Mouse (Mus musculus) limb, embryonic 10.5 days (tissue): ENCODE results near the gene Rprml. TPM values are rescaled to one million over a fixed set of nuclear protein-coding genes. Genes with fewer than 3 reads are reported as not detected.
A peak's percentile ranks its signal among the peaks of the same experiment; 100 is the strongest.

Source experiments
- DNase-seq: peaks from one replicate; pipeline ENCODE4 v3.0.0-alpha.2; 2017; ENCODE audit warnings: low spot score
- H3K27ac ChIP-seq: fragments of 300-500 bp; sonication (generic); 2 replicates; pipeline ENCODE4 v1.5.1; 2016; ENCODE audit warnings: mild to moderate bottlenecking
- H3K27me3 ChIP-seq: fragments of 300-500 bp; sonication (generic); 2 replicates; pipeline ENCODE4 v1.6.1; 2016; ENCODE audit warnings: low read depth, mild to moderate bottlenecking; ENCODE audit not compliant: poor library complexity, severe bottlenecking
- H3K36me3 ChIP-seq: fragments of 300-500 bp; sonication (generic); 2 replicates; pipeline ENCODE4 v1.6.1; 2016; ENCODE audit warnings: mild to moderate bottlenecking, moderate library complexity
- H3K4me1 ChIP-seq: fragments of 300-500 bp; sonication (generic); 2 replicates; pipeline ENCODE4 v1.6.1; 2016
- H3K4me3 ChIP-seq: fragments of 300-500 bp; sonication (generic); 2 replicates; pipeline ENCODE4 v1.5.1; 2016; ENCODE audit warnings: mild to moderate bottlenecking, moderate library complexity
- H3K9me3 ChIP-seq: fragments of 300-500 bp; sonication (generic); replicated peaks from 2 replicates; pipeline ENCODE4 v1.6.1; 2016; ENCODE audit warnings: mild to moderate bottlenecking
- WGBS: fragments of 180-500 bp; shearing (Covaris S2); methylation state at CpG from one replicate; pipeline ENCODE4 v1.1.7; 2016; 5-methylcytosine and 5-hydroxymethylcytosine counted together
- polyA plus RNA-seq: library from polyadenylated mRNA; unstranded; fragments of >200 nt; fragmentation: Nextera tagmentation; extraction: Ambion mirVana; gene quantifications from 2 replicates; pipeline ENCODE4 v1.2.1, GENCODE M21; 2016

Rprml gene
- polyA plus RNA-seq, 1 experiment from 2014 or later: 0.48 TPM

- no peaks in the 10 kb centered on the region for H3K9me3 ChIP-seq
- peaks cover 51% of the 10 kb centered on the region for H3K4me1 ChIP-seq
- H3K27me3 ChIP-seq: peaks cover 67% of the 10 kb centered on the region
- peak overlapping the region; percentile 19; the same call in 1 of the 2 replicates for H3K4me3 ChIP-seq
- peak; percentile 53 for DNase-seq
- 7% methylated on average over 11 of the region's 11 CpGs for WGBS
- H3K36me3 ChIP-seq: no peaks in the 10 kb centered on the region
- no peak overlapping the region for H3K27ac ChIP-seq
Measured at GRCm38 (mm10) chr11:103647921-103648620, 1.3 kb upstream of the Rprml start.

DNA sequence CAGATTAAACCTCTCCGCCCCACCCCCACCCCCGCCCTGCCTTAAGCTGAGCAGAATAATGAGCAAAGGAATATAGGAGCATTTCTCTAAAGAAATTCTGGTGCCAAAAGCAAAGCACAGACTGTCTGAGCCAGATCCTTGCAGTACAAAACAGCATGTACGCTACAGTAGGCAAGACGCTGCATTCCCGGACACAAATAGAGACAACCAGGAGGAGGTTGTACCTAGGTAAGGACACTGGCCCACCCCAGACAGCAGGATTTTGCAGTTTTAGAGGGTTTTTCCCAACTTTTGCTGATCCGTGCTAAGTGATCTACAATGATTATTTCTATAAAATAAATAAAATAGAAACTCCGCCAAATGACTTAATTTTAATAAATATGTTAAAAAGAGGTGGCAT lies 714 bp upstream of the Rprml start:
- H3K9me3 ChIP-seq: no peaks in the 10 kb centered on the region
- H3K4me1 ChIP-seq: peaks cover 47% of the 10 kb centered on the region

DNA sequence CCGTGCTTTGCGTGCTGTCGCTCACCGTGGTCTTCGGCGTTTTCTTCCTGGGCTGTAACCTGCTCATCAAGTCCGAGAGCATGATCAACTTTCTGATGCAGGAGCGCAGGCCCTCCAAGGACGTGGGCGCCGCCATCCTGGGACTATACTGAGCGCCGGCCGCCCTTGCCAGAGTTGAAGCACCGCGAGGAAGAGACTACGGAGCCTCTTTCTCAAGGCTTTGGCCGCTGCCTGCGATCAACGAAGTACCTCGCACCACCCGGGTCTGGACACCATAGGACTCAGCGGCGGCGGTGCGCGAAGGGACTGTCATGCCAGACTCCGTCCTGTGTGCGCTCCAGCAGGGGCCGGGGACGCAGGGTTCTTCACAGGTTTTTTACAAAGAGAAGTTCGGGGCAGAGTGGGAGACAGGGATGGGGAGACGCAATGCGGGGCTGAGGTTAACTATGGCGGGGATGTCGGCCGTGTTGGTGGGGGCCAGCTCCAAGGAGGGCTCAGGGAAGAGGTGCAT lies 668 bp downstream of the Rprml start:
- DNase-seq: peak; percentile 45
- Histone ChIP-seq H3K4me1 (peaks cover 47% of the 10 kb centered on the region), H3K27ac (no peak overlapping the region), H3K27me3 (peaks cover 86% of the 10 kb centered on the region), H3K4me3 (peak overlapping the region; percentile 51), H3K9me3 (no peaks in the 10 kb centered on the region), H3K36me3 (no peaks in the 10 kb centered on the region)
- 1% methylated on average over 37 of the region's 37 CpGs for WGBS

More for the DNA sequence above, 714 bp upstream of the Rprml start:
- no peak overlapping the region for H3K27ac ChIP-seq
- no peak for DNase-seq
- 30% methylated on average over 7 of the region's 7 CpGs for WGBS
- peaks cover 73% of the 10 kb centered on the region for H3K27me3 ChIP-seq
- no peaks in the 10 kb centered on the region for H3K36me3 ChIP-seq
- peak overlapping the region; percentile 51; the same call in 1 of the 2 replicates for H3K4me3 ChIP-seq

DNA sequence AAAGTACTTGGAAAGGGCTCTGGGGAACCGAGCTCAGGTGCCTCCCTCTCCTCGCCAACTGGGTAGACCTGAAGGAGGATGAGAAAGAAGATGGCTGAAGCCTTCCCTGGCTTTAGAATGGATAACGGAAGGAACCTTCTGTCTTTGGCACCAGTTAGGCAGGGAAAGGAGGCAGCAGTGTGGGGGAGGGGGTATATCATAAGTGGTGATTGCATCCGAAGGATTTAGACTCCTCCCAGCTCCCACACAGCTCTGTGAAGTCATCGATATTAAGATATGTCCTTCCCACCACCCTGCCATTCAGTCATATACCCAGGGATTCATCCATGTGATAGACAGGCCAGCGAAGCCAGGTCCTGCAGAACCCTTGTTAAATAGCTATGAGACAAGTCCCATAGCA lies 2.1 kb downstream of the Rprml start:
- H3K27me3 ChIP-seq: peaks cover 98% of the 10 kb centered on the region
- 79% methylated on average over 6 of the region's 6 CpGs for WGBS
- no peak for DNase-seq

DNA sequence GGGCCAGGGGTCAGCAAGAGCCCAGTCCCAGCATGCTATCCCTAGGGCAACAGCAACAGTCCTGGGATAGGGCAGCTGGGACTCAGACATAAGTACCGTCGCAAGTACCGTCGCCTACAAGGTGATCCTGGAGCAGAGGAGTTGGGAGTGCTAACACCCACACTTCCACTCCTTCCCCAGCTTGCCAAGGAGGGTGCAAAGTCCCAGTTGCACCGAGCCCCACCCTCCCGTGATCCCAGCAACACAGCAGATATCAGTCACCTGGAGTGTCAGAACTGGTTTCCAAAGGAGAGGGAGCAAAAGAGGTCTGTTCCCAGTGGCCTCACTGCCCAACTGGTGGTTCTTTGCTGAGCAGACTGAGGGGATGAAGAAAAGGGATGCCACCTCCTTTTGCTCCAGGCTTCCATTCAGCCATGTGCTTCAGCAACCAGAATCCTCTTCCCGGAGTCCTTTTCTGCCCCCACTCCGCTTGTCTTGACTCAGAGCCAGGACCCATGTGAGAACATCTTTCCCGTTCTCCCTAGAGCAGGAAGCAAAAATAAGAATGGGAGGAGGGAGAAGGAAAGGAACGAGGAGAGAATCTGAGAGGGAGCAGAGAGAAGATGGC lies 4.1 kb downstream of the Rprml start:
- Histone ChIP-seq H3K27me3 (peaks cover 85% of the 10 kb centered on the region), H3K9me3 (no peaks in the 10 kb centered on the region), H3K4me3 (no peak overlapping the region), H3K36me3 (no peaks in the 10 kb centered on the region), H3K4me1 (peaks cover 18% of the 10 kb centered on the region), H3K27ac (no peak overlapping the region)
- 77% methylated on average over 10 of the region's 10 CpGs for WGBS
- DNase-seq: no peak

More for the DNA sequence above, 2.1 kb downstream of the Rprml start:
- Histone ChIP-seq H3K4me3 (no peak overlapping the region), H3K4me1 (peaks cover 35% of the 10 kb centered on the region), H3K9me3 (no peaks in the 10 kb centered on the region), H3K36me3 (no peaks in the 10 kb centered on the region), H3K27ac (no peak overlapping the region)

DNA sequence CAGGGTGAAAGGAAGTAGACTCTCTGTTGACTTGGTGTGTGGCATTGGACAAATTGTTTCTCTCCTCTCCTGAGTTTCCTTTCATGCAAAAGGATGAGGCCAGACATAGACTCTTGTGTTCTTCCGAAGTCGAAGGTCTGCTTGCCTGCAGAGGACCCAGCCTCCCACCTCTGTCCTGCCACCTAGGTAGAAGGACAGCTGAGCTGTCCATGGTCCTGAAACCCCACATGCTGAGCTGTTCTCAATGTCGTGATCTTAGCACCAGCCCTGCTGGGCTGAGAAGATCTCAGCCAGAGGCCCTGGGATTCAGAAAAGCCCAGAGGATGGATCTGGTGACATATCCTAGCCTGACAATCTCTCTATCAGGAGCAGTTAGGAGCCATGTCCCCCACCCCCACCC lies 7.2 kb downstream of the Rprml start:
- peak; percentile 83 for DNase-seq
- 14% methylated on average over 3 of the region's 3 CpGs for WGBS
- Histone ChIP-seq H3K4me3 (no peak overlapping the region), H3K27me3 (peaks cover 54% of the 10 kb centered on the region), H3K4me1 (no peaks in the 10 kb centered on the region), H3K27ac (no peak overlapping the region), H3K36me3 (no peaks in the 10 kb centered on the region), H3K9me3 (no peaks in the 10 kb centered on the region)

DNA sequence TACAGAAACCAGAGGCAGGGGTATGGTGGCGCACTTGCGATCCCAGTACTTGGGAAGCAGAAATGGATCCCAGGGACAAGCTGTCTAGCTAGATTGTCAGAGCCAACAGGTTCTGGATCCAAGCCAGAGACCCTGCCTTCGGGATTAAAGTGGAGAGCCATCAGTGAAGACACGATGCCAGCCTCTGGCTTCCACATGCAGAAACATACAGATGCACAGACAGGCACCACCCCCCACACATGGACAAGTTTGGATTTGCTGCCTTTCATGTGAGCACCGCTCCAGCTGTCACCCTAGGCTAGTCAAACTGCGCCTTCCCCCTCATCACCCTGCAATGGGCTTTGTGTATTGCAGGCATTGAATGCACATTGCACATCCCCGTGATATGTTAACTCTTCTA lies 8.8 kb downstream of the Rprml start:
- Histone ChIP-seq H3K27ac (no peak overlapping the region), H3K4me1 (no peaks in the 10 kb centered on the region), H3K27me3 (peaks cover 37% of the 10 kb centered on the region), H3K36me3 (no peaks in the 10 kb centered on the region), H3K9me3 (no peaks in the 10 kb centered on the region), H3K4me3 (no peak overlapping the region)
- 93% methylated on average over 7 of the region's 7 CpGs for WGBS
- no peak for DNase-seq

DNA sequence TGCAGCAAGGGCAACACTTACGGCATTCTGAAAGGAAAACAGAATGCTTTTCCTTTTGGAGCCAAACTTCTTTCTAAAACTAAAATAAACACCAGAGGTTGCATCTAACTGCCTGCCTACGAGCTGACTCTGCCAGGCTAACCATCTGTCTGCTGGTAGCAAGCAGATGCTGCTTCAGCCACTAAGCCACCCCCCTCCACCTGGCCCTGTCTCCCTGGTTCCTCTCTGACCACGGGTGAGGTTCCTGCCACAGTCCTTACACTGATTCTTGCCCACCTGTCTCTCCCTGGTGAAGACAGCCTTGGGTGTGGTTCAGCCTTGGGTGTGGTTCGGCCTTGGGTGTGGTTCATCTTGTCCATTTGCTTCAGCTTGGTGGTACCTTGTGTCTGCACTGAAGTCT lies 12.5 kb downstream of the Rprml start:
- no peak overlapping the region for H3K4me3 ChIP-seq
- H3K27ac ChIP-seq: no peak overlapping the region
- H3K27me3 ChIP-seq: peaks cover 2% of the 10 kb centered on the region; the same call in 1 of the 2 replicates
- 68% methylated on average over 4 of the region's 4 CpGs for WGBS
- H3K9me3 ChIP-seq: no peaks in the 10 kb centered on the region
- no peaks in the 10 kb centered on the region for H3K36me3 ChIP-seq
- DNase-seq: no peak
- peaks cover 18% of the 10 kb centered on the region for H3K4me1 ChIP-seq

DNA sequence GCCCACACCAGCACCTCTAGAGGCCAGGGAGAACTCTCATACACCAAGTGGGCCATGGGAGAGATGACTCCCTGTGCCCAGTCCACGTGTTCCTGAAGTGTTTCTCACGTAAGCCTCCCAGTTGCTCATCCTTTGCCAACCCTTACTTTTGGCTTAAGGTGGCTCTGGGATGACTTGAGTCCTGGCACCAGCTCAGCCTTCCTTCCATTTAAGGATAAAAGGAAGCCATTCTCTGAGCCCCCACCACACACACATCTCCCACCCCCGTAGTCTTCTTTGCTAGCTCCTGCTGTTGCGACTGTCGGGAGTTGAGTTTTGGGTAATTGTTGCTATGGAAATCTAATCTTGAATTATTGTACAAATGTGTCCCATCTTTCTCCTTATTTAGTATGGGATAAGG lies 13.2 kb downstream of the Rprml start:
- 90% methylated on average over 5 of the region's 5 CpGs for WGBS
- H3K9me3 ChIP-seq: no peaks in the 10 kb centered on the region
- no peak for DNase-seq
- peaks cover 4% of the 10 kb centered on the region; the same call in 1 of the 2 replicates for H3K27me3 ChIP-seq
- no peak overlapping the region for H3K27ac ChIP-seq
- H3K36me3 ChIP-seq: no peaks in the 10 kb centered on the region
- H3K4me3 ChIP-seq: no peak overlapping the region
- peaks cover 25% of the 10 kb centered on the region for H3K4me1 ChIP-seq

GRCm38 (mm10) chr11:103663119-103663518 lies 13.7 kb downstream of the Rprml start:
- Histone ChIP-seq H3K27ac (no peak overlapping the region), H3K4me1 (peaks cover 25% of the 10 kb centered on the region), H3K4me3 (no peak overlapping the region), H3K36me3 (no peaks in the 10 kb centered on the region), H3K27me3 (peaks cover 4% of the 10 kb centered on the region; the same call in 1 of the 2 replicates), H3K9me3 (no peaks in the 10 kb centered on the region)
- 89% methylated on average over 8 of the region's 8 CpGs for WGBS
- DNase-seq: no peak

GRCm38 (mm10) chr11:103665695-103666094 lies 16.3 kb downstream of the Rprml start:
- H3K4me1 ChIP-seq: peaks cover 25% of the 10 kb centered on the region
- H3K27ac ChIP-seq: no peak overlapping the region
- WGBS: 60% methylated on average over 1 of the region's 1 CpGs
- no peak overlapping the region for H3K4me3 ChIP-seq
- no peaks in the 10 kb centered on the region for H3K9me3 ChIP-seq
- peaks cover 4% of the 10 kb centered on the region; the same call in 1 of the 2 replicates for H3K27me3 ChIP-seq
- no peak for DNase-seq
- H3K36me3 ChIP-seq: no peaks in the 10 kb centered on the region

GRCm38 (mm10) chr11:103666181-103666906 lies 17.0 kb downstream of the Rprml start:
- no peak for DNase-seq

More at GRCm38 (mm10) chr11:103666181-103666906, 17.0 kb downstream of the Rprml start:
- Histone ChIP-seq H3K4me3 (no peak overlapping the region), H3K4me1 (peaks cover 25% of the 10 kb centered on the region), H3K27ac (no peak overlapping the region), H3K36me3 (no peaks in the 10 kb centered on the region), H3K27me3 (peaks cover 4% of the 10 kb centered on the region; the same call in 1 of the 2 replicates), H3K9me3 (no peaks in the 10 kb centered on the region)
- 44% methylated on average over 10 of the region's 10 CpGs for WGBS
